Mouse (Mus musculus) stomach, embryonic 14.5 days (tissue): Measurements from ENCODE around the gene Ccl22. TPM values are rescaled to one million over a fixed set of nuclear protein-coding genes. Genes with fewer than 3 reads are reported as not detected.
A peak's percentile ranks its signal among the peaks of the same experiment; 100 is the strongest.

Experiments used
- ATAC-seq: fragments of 200-750 bp; cut with Nextera tagmentation; 2 replicates; pipeline ENCODE4 v1.8.0; 2017; ENCODE audit warnings: low read depth, moderate TSS enrichment; ENCODE audit not compliant: insufficient number of reproducible peaks, insufficient read depth, low FRiP score
- H3K27ac ChIP-seq: fragments of 300-500 bp; sonication (generic); 2 replicates; pipeline ENCODE4 v1.5.1; 2014; ENCODE audit warnings: mild to moderate bottlenecking, low read length, moderate library complexity, mixed read lengths
- H3K27me3 ChIP-seq: fragments of 300-500 bp; sonication (generic); 2 replicates; pipeline ENCODE4 v1.6.1; 2014; ENCODE audit warnings: low read length, control low read depth, mixed read lengths; ENCODE audit not compliant: control insufficient read depth, insufficient read depth
- H3K36me3 ChIP-seq: fragments of 300-500 bp; sonication (generic); 2 replicates; pipeline ENCODE4 v1.6.1; 2014; ENCODE audit warnings: mild to moderate bottlenecking, control low read depth, low read length, moderate library complexity, mixed read lengths; ENCODE audit not compliant: control insufficient read depth, insufficient read depth
- H3K4me1 ChIP-seq: fragments of 300-500 bp; sonication (generic); 2 replicates; pipeline ENCODE4 v1.6.1; 2014; ENCODE audit warnings: low read length, control low read depth, mixed read lengths; ENCODE audit not compliant: control insufficient read depth, insufficient read depth
- H3K4me2 ChIP-seq: fragments of 300-500 bp; sonication (generic); replicated peaks from 2 replicates; pipeline ENCODE4 v1.6.1; 2014; ENCODE audit warnings: low read depth, low read length, control low read depth
- H3K4me3 ChIP-seq: fragments of 300-500 bp; sonication (generic); 2 replicates; pipeline ENCODE4 v1.5.1; 2014; ENCODE audit warnings: low read depth, low read length, control low read depth
- H3K9ac ChIP-seq: fragments of 300-500 bp; sonication (generic); replicated peaks from 2 replicates; pipeline ENCODE4 v1.6.1; 2014; ENCODE audit warnings: low read depth, mild to moderate bottlenecking, control low read depth, low read length, moderate library complexity, mixed read lengths
- H3K9me3 ChIP-seq: fragments of 300-500 bp; sonication (generic); 2 replicates; pipeline ENCODE4 v1.6.1; 2016; ENCODE audit warnings: low read depth, low read length, control low read depth; ENCODE audit not compliant: control insufficient read depth
- WGBS: fragments of 180-500 bp; shearing (Covaris S2); extraction: QIAGEN DNeasy Blood & Tissue Kit; methylation state at CpG from one replicate; pipeline ENCODE4 v1.1.7; 2014; 5-methylcytosine and 5-hydroxymethylcytosine counted together
- polyA plus RNA-seq: library from polyadenylated mRNA; unstranded; fragments of >200 nt; fragmentation: Nextera tagmentation; extraction: Ambion mirVana; gene quantifications from 2 replicates; pipeline ENCODE4 v1.2.1, GENCODE M21; 2014

Gene Ccl22
- polyA plus RNA-seq, 1 experiment from 2014 or later = not detected

DNA sequence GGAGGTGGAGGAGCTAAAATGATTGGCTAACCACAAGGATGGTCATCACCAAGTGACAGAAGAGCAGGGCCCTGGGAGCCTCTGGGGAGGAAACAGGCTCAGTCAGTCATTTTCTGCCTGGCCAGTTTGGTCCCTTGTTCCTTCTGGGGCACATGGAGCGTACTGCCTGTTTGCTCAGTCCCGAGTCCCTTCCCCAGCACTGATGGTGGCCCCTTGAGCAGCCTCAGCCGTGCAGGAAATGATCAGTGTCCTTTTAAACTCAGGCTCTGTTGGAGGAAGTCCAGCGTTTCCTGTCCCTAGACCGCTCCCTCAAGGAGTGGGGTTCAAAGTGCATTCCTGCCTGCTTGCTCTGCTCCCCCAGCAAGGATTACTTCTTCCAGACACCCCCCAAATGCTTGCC is 33.1 kb downstream of the Ccl22 start:
- WGBS = 30% methylated on average over 5 of the region's 5 CpGs
- no peak overlapping the region for H3K4me3 ChIP-seq
- no peaks in the 10 kb centered on the region for H3K9me3 ChIP-seq
- no peak overlapping the region for H3K9ac ChIP-seq
- H3K27me3 ChIP-seq = peaks cover 2% of the 10 kb centered on the region
- no peak overlapping the region for H3K4me2 ChIP-seq
- H3K27ac ChIP-seq = peak overlapping the region; percentile 58; the same call in 1 of the 2 replicates
- H3K36me3 ChIP-seq = no peaks in the 10 kb centered on the region
- H3K4me1 ChIP-seq = peaks cover 18% of the 10 kb centered on the region
- ATAC-seq = peak; percentile 46; the same call in 1 of the 2 replicates

- Histone ChIP-seq H3K27ac (peak overlapping the region; percentile 58; the same call in 1 of the 2 replicates), H3K9ac (no peak overlapping the region), H3K9me3 (no peaks in the 10 kb centered on the region), H3K27me3 (no peaks in the 10 kb centered on the region; the same call in 1 of the 2 replicates), H3K4me2 (no peak overlapping the region), H3K4me1 (peaks cover 18% of the 10 kb centered on the region), H3K36me3 (no peaks in the 10 kb centered on the region), H3K4me3 (no peak overlapping the region)
- 72% methylated on average over 10 of the region's 10 CpGs for WGBS
- ATAC-seq = no peak
These were observed 33.6 kb downstream of the Ccl22 start for GRCm38 (mm10) chr8:94778895-94779533.

- no peaks in the 10 kb centered on the region for H3K9me3 ChIP-seq
- peaks cover 18% of the 10 kb centered on the region for H3K4me1 ChIP-seq
- no peaks in the 10 kb centered on the region for H3K36me3 ChIP-seq
- WGBS = 90% methylated on average over 16 of the region's 16 CpGs
- no peak overlapping the region for H3K27ac ChIP-seq
- no peak overlapping the region for H3K9ac ChIP-seq
- no peak overlapping the region for H3K4me2 ChIP-seq
- ATAC-seq = no peak
- H3K4me3 ChIP-seq = no peak overlapping the region
- no peaks in the 10 kb centered on the region; the same call in 1 of the 2 replicates for H3K27me3 ChIP-seq
These were observed 34.3 kb downstream of the Ccl22 start for GRCm38 (mm10) chr8:94779534-94780294.

- H3K4me3 ChIP-seq = no peak overlapping the region
- no peak for ATAC-seq
- H3K4me1 ChIP-seq = peaks cover 18% of the 10 kb centered on the region
- H3K9ac ChIP-seq = no peak overlapping the region
- no peak overlapping the region for H3K4me2 ChIP-seq
- H3K27me3 ChIP-seq = no peaks in the 10 kb centered on the region
- H3K27ac ChIP-seq = no peak overlapping the region
- 81% methylated on average over 21 of the region's 21 CpGs for WGBS
- H3K9me3 ChIP-seq = no peaks in the 10 kb centered on the region
- H3K36me3 ChIP-seq = no peaks in the 10 kb centered on the region
These were observed 35.2 kb downstream of the Ccl22 start for GRCm38 (mm10) chr8:94780491-94781154.

DNA sequence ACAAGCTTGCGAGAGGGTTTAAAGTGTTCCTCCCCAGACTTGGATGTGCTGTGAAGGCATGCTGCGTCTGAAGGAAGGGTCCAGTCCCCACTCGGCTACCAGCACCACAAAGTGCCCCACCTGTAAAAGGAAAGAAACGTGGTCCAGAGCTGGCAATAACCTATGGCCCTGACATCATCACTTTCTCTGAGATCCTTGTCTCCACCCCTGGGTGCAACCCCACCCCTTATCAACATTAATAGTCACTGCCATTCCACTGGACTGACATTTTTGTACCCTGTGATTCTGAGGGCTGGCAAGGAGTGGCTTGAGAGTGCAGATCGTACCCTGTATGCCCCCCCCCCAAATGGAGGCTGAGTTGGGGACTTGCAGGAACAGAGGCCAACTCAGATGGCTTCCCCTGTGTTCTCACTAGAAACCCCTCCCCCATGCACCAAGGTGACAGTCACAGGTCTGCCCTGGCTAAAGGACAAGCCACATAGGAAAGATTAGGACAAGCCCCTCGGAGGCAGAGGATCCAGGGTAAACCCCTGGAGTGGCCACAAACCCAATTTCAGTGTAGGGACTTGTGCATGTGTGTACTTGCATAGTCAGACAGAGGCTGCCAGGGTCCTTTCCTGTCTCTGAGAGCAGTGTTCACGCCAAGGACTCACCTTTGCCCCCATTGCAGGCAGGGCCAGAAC is 35.9 kb downstream of the Ccl22 start:
- Histone ChIP-seq H3K27me3 (no peaks in the 10 kb centered on the region), H3K9me3 (no peaks in the 10 kb centered on the region), H3K27ac (no peak overlapping the region), H3K36me3 (no peaks in the 10 kb centered on the region), H3K4me3 (no peak overlapping the region), H3K4me2 (peak overlapping the region; percentile 18; the same call in 1 of the 2 replicates), H3K4me1 (peaks cover 18% of the 10 kb centered on the region), H3K9ac (no peak overlapping the region)
- ATAC-seq = no peak
- WGBS = 59% methylated on average over 7 of the region's 7 CpGs

DNA sequence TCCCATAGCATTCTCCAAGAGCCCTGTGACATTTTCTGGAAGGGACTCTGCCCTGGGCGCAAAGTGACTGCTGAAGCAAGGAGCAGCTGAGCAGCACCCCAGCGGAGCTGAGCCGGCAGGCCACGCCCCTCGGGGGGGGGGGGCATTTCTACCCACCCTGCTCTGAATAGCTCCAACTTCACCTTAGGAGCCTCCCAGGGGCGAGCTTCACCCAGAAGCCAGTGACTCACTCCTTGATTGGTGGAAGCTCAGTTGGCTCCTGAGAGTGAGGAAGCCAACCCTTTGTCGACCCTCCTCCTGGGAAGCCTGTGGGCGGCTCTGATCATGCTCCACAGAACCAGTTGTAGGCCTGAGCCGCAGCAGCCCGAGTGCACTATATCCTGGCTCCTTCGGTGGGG is 36.4 kb downstream of the Ccl22 start:
- H3K27me3 ChIP-seq = no peaks in the 10 kb centered on the region
- H3K27ac ChIP-seq = no peak overlapping the region
- peaks cover 18% of the 10 kb centered on the region for H3K4me1 ChIP-seq
- WGBS = 7% methylated on average over 11 of the region's 11 CpGs
- ATAC-seq = peak; percentile 59
- no peaks in the 10 kb centered on the region for H3K9me3 ChIP-seq
- no peak overlapping the region for H3K4me3 ChIP-seq
- no peak overlapping the region for H3K9ac ChIP-seq
- H3K4me2 ChIP-seq = peak overlapping the region; percentile 18; the same call in 1 of the 2 replicates
- no peaks in the 10 kb centered on the region for H3K36me3 ChIP-seq

DNA sequence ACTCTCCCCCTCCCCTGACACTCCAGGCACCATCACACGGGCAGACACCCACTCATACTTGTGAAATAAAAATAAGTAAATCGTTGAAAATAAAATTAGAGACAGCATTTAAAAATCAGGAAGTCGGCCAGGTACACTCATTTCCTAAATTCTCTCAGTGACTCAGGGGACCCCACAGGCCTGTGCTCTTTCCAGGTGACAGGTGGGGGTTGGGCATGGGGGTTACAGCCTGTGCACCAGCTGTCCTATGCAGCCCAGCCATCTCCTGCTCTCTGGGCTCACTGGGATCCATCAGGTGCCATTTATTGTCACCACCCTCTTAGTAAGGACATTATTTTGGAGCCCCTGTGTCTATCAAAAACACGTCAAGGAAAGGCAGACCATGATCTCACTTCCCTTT is 38.5 kb downstream of the Ccl22 start:
- 73% methylated on average over 4 of the region's 4 CpGs for WGBS
- H3K4me1 ChIP-seq = peaks cover 10% of the 10 kb centered on the region
- no peak overlapping the region for H3K27ac ChIP-seq
- H3K9me3 ChIP-seq = no peaks in the 10 kb centered on the region
- ATAC-seq = no peak
- no peak overlapping the region for H3K4me2 ChIP-seq
- H3K4me3 ChIP-seq = no peak overlapping the region
- H3K27me3 ChIP-seq = no peaks in the 10 kb centered on the region
- no peaks in the 10 kb centered on the region for H3K36me3 ChIP-seq
- H3K9ac ChIP-seq = no peak overlapping the region
